Mouse (Mus musculus): Measurements from ENCODE around the gene Gm28845. TPM values are rescaled to one million over a fixed set of nuclear protein-coding genes. Genes with fewer than 3 reads are reported as not detected.

Gene Gm28845
- total and polyA plus RNA-seq, 3 experiments = not detected

DNA sequence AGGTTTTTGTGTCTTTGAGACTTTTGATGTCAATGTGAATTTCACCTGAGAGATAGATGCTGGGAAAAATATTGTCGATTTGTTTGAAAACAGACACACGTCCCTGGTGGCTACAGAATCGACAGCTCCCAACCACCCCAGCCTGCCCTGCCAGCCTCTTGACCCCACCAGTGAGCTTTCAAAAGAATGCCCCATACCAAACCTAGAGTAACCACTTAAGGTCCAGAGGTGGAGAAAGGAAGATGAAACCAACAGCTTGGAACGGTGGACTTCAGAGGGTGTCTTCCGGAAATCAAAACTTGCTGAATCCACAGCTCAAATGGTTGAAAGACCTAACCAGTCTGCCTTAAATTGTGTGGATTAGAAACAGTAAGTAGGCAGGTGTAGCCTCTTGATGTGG, 28.0 kb upstream of the Gm28845 start:
- no peaks in the 10 kb centered on the region for H3K36me3 ChIP-seq (replicated peaks)
- DNase-seq (ENCODE audit: low spot score) (no peak), ATAC-seq (ENCODE audit: extremely low read depth, insufficient number of reproducible peaks, low FRiP score, poor library complexity, severe bottlenecking) (no peak)
- H3K4me1 ChIP-seq (ENCODE audit: insufficient read depth, low read depth, low read length) = no peaks in the 10 kb centered on the region
- no peaks in the 10 kb centered on the region for H3K27me3 ChIP-seq (ENCODE audit: insufficient read depth, low read length)
- no peak overlapping the region for H3K4me3 ChIP-seq (ENCODE audit: low read depth, low read length)
- no peak for TF ChIP-seq GATA2 (IDR thresholded peaks at IDR 0.05; ENCODE audit: borderline replicate concordance, low read depth, low read length)
- TF ChIP-seq CTCF (IDR thresholded peaks at IDR 0.05; ENCODE audit: low read depth, low read length) = no peak
- no peak for TF ChIP-seq TAL1 (conservative IDR thresholded peaks at IDR 0.05; ENCODE audit: low read depth, low read length)
- no peaks in the 10 kb centered on the region; the same call in 1 of the 2 replicates for H3K9me3 ChIP-seq (replicated peaks)

GRCm38 (mm10) chr1:65146601-65147000, 27.2 kb upstream of the Gm28845 start:
- H3K36me3 ChIP-seq (replicated peaks) = no peaks in the 10 kb centered on the region
- TF ChIP-seq GATA1 (IDR thresholded peaks at IDR 0.05; ENCODE audit: borderline replicate concordance, low read length) = no peak
- TF ChIP-seq POLR2AphosphoS5 (IDR thresholded peaks at IDR 0.05; ENCODE audit: insufficient replicate concordance, low read depth, low read length) = no peak
- TF ChIP-seq TAL1 (conservative IDR thresholded peaks at IDR 0.05; ENCODE audit: low read depth, low read length) = no peak
- TF ChIP-seq GATA2 (IDR thresholded peaks at IDR 0.05; ENCODE audit: borderline replicate concordance, low read depth, low read length) = no peak
- TF ChIP-seq CTCF (IDR thresholded peaks at IDR 0.05; ENCODE audit: low read depth, low read length) = no peak
- no peaks in the 10 kb centered on the region for H3K4me1 ChIP-seq (ENCODE audit: insufficient read depth, low read depth, low read length)
- H3K27me3 ChIP-seq (ENCODE audit: insufficient read depth, low read length) = no peaks in the 10 kb centered on the region
- DNase-seq (ENCODE audit: low spot score) (no peak), ATAC-seq (ENCODE audit: extremely low read depth, insufficient number of reproducible peaks, low FRiP score, poor library complexity, severe bottlenecking) (no peak)
- H3K4me3 ChIP-seq (ENCODE audit: low read depth, low read length) = no peak overlapping the region
- H3K9me3 ChIP-seq (replicated peaks) = no peaks in the 10 kb centered on the region; the same call in 1 of the 2 replicates

- no peak for DNase-seq (ENCODE audit: low spot score)
- no peak for ATAC-seq (ENCODE audit: extremely low read depth, insufficient number of reproducible peaks, low FRiP score, poor library complexity, severe bottlenecking)
- Histone ChIP-seq H3K9me3 (replicated peaks) (no peaks in the 10 kb centered on the region; the same call in 1 of the 2 replicates), H3K4me1 (ENCODE audit: insufficient read depth, low read depth, low read length) (no peaks in the 10 kb centered on the region), H3K36me3 (replicated peaks) (no peaks in the 10 kb centered on the region), H3K27me3 (ENCODE audit: insufficient read depth, low read length) (no peaks in the 10 kb centered on the region), H3K4me3 (ENCODE audit: low read depth, low read length) (no peak overlapping the region)
- TF ChIP-seq CTCF (IDR thresholded peaks at IDR 0.05; ENCODE audit: low read depth, low read length) = no peak
- TF ChIP-seq TAL1 (conservative IDR thresholded peaks at IDR 0.05; ENCODE audit: low read depth, low read length) = no peak
- no peak for TF ChIP-seq GATA2 (IDR thresholded peaks at IDR 0.05; ENCODE audit: borderline replicate concordance, low read depth, low read length)
- no peak for TF ChIP-seq GATA1 (IDR thresholded peaks at IDR 0.05; ENCODE audit: borderline replicate concordance, low read length)
- no peak for TF ChIP-seq POLR2AphosphoS5 (IDR thresholded peaks at IDR 0.05; ENCODE audit: insufficient replicate concordance, low read depth, low read length)
Observed at GRCm38 (mm10) chr1:65144783-65145182, 25.4 kb upstream of the Gm28845 start.

GRCm38 (mm10) chr1:65137560-65137959, 18.2 kb upstream of the Gm28845 start:
- H3K9me3 ChIP-seq (replicated peaks) = no peaks in the 10 kb centered on the region
- H3K4me3 ChIP-seq (ENCODE audit: low read depth, low read length) = no peak overlapping the region
- H3K36me3 ChIP-seq (replicated peaks) = no peaks in the 10 kb centered on the region
- peaks cover 4% of the 10 kb centered on the region; the same call in 1 of the 2 replicates for H3K27me3 ChIP-seq (ENCODE audit: insufficient read depth, low read length)
- no peaks in the 10 kb centered on the region for H3K4me1 ChIP-seq (ENCODE audit: insufficient read depth, low read depth, low read length)
- no peak for DNase-seq (ENCODE audit: low spot score)
- TF ChIP-seq TAL1 (conservative IDR thresholded peaks at IDR 0.05; ENCODE audit: low read depth, low read length) = no peak
- TF ChIP-seq GATA2 (IDR thresholded peaks at IDR 0.05; ENCODE audit: borderline replicate concordance, low read depth, low read length) = no peak
- TF ChIP-seq POLR2AphosphoS5 (IDR thresholded peaks at IDR 0.05; ENCODE audit: insufficient replicate concordance, low read depth, low read length) = no peak
- no peak for TF ChIP-seq GATA1 (IDR thresholded peaks at IDR 0.05; ENCODE audit: borderline replicate concordance, low read length)
- no peak for TF ChIP-seq CTCF (IDR thresholded peaks at IDR 0.05; ENCODE audit: low read depth, low read length)
- ATAC-seq (ENCODE audit: extremely low read depth, insufficient number of reproducible peaks, low FRiP score, poor library complexity, severe bottlenecking) = no peak

GRCm38 (mm10) chr1:65132833-65133232, 13.5 kb upstream of the Gm28845 start:
- Histone ChIP-seq H3K4me3 (ENCODE audit: low read depth, low read length) (no peak overlapping the region), H3K27me3 (ENCODE audit: insufficient read depth, low read length) (peaks cover 4% of the 10 kb centered on the region; the same call in 1 of the 2 replicates), H3K9me3 (replicated peaks) (no peaks in the 10 kb centered on the region), H3K4me1 (ENCODE audit: insufficient read depth, low read depth, low read length) (no peaks in the 10 kb centered on the region), H3K36me3 (replicated peaks) (no peaks in the 10 kb centered on the region)
- no peak for DNase-seq (ENCODE audit: low spot score)
- no peak for ATAC-seq (ENCODE audit: extremely low read depth, insufficient number of reproducible peaks, low FRiP score, poor library complexity, severe bottlenecking)
- TF ChIP-seq GATA2 (IDR thresholded peaks at IDR 0.05; ENCODE audit: borderline replicate concordance, low read depth, low read length) (no peak), POLR2AphosphoS5 (IDR thresholded peaks at IDR 0.05; ENCODE audit: insufficient replicate concordance, low read depth, low read length) (no peak), TAL1 (conservative IDR thresholded peaks at IDR 0.05; ENCODE audit: low read depth, low read length) (no peak), GATA1 (IDR thresholded peaks at IDR 0.05; ENCODE audit: borderline replicate concordance, low read length) (no peak), CTCF (IDR thresholded peaks at IDR 0.05; ENCODE audit: low read depth, low read length) (no peak)

DNA sequence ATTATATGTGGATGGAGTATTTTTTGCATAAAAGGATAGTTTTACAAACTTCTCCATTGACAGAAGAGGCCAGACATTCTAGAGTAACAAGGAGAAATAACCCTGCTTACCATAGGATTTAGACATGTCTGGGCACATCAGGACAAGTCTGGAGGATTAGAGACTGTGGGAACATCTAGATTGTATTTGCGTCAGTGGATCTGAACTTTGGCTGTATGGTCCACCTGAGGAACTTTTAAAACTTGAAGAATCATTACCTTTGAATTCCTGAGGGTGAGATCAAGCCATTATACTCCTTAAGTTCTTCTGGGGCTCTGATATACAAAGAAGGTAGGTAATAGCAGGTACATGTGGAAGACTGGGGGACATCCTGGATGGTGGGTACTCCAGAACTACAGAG, 12.3 kb upstream of the Gm28845 start:
- no peak overlapping the region for H3K4me3 ChIP-seq (ENCODE audit: low read depth, low read length)
- H3K36me3 ChIP-seq (replicated peaks) = no peaks in the 10 kb centered on the region
- H3K9me3 ChIP-seq (replicated peaks) = no peaks in the 10 kb centered on the region
- DNase-seq (ENCODE audit: low spot score) (no peak), ATAC-seq (ENCODE audit: extremely low read depth, insufficient number of reproducible peaks, low FRiP score, poor library complexity, severe bottlenecking) (no peak)
- peaks cover 4% of the 10 kb centered on the region; the same call in 1 of the 2 replicates for H3K27me3 ChIP-seq (ENCODE audit: insufficient read depth, low read length)
- TF ChIP-seq GATA2 (IDR thresholded peaks at IDR 0.05; ENCODE audit: borderline replicate concordance, low read depth, low read length) (no peak), GATA1 (IDR thresholded peaks at IDR 0.05; ENCODE audit: borderline replicate concordance, low read length) (no peak), POLR2AphosphoS5 (IDR thresholded peaks at IDR 0.05; ENCODE audit: insufficient replicate concordance, low read depth, low read length) (no peak), TAL1 (conservative IDR thresholded peaks at IDR 0.05; ENCODE audit: low read depth, low read length) (no peak), CTCF (IDR thresholded peaks at IDR 0.05; ENCODE audit: low read depth, low read length) (no peak)
- H3K4me1 ChIP-seq (ENCODE audit: insufficient read depth, low read depth, low read length) = no peaks in the 10 kb centered on the region

Data from G1E (cell line).